Mouse (Mus musculus): ENCODE data around the gene Fry. TPM values are rescaled to one million over a fixed set of nuclear protein-coding genes. Genes with fewer than 3 reads are reported as not detected.

Fry gene
- total RNA-seq, 2 experiments from 2014 or later: 41.0 to 43.4 TPM

- DNase-seq (ENCODE audit: low spot score in 2 of 2): no peak
Observed at GRCm38 (mm10) chr5:150128432-150128831, 10.0 kb downstream of the Fry start.

GRCm38 (mm10) chr5:150130144-150130543, 11.7 kb downstream of the Fry start:
- DNase-seq (ENCODE audit: low spot score in 2 of 2): no peak

GRCm38 (mm10) chr5:150131166-150131565, 12.7 kb downstream of the Fry start:
- no peak for DNase-seq (ENCODE audit: low spot score in 2 of 2)

- DNase-seq (ENCODE audit: low spot score in 2 of 2): no peak
Observed at GRCm38 (mm10) chr5:150134651-150135050, 16.2 kb downstream of the Fry start.

GRCm38 (mm10) chr5:150135529-150135928, 17.1 kb downstream of the Fry start:
- DNase-seq (ENCODE audit: low spot score in 2 of 2): no peak

GRCm38 (mm10) chr5:150137772-150138451, 19.5 kb downstream of the Fry start:
- DNase-seq (ENCODE audit: low spot score in 2 of 2): no peak

GRCm38 (mm10) chr5:150140513-150140912, 22.1 kb downstream of the Fry start:
- no peak for DNase-seq (ENCODE audit: low spot score in 2 of 2)

GRCm38 (mm10) chr5:150145967-150146366, 27.5 kb downstream of the Fry start:
- no peak for DNase-seq (ENCODE audit: low spot score in 2 of 2)

GRCm38 (mm10) chr5:150146612-150147011, 28.2 kb downstream of the Fry start:
- DNase-seq (ENCODE audit: low spot score in 2 of 2): no peak

- DNase-seq (ENCODE audit: low spot score in 2 of 2): no peak
Observed at GRCm38 (mm10) chr5:150149725-150150124, 31.3 kb downstream of the Fry start.

GRCm38 (mm10) chr5:150150986-150151385, 32.5 kb downstream of the Fry start:
- no peak for DNase-seq (ENCODE audit: low spot score in 2 of 2)

GRCm38 (mm10) chr5:150152071-150152879, 33.8 kb downstream of the Fry start:
- no peak for DNase-seq (ENCODE audit: low spot score in 2 of 2)

- no peak for DNase-seq (ENCODE audit: low spot score in 2 of 2)
Observed at GRCm38 (mm10) chr5:150152880-150153281, 34.4 kb downstream of the Fry start.

GRCm38 (mm10) chr5:150155388-150155787, 36.9 kb downstream of the Fry start:
- no peak for DNase-seq (ENCODE audit: low spot score in 2 of 2)

- DNase-seq (ENCODE audit: low spot score in 2 of 2): no peak
Observed at GRCm38 (mm10) chr5:150156063-150156786, 37.8 kb downstream of the Fry start.

- DNase-seq (ENCODE audit: low spot score in 2 of 2): no peak
Observed at GRCm38 (mm10) chr5:150157682-150158081, 39.2 kb downstream of the Fry start.

GRCm38 (mm10) chr5:150159151-150159550, 40.7 kb downstream of the Fry start:
- no peak for DNase-seq (ENCODE audit: low spot score in 2 of 2)

GRCm38 (mm10) chr5:150161193-150161592, 42.7 kb downstream of the Fry start:
- DNase-seq (ENCODE audit: low spot score in 2 of 2): no peak

GRCm38 (mm10) chr5:150161898-150162297, 43.5 kb downstream of the Fry start:
- no peak for DNase-seq (ENCODE audit: low spot score in 2 of 2)

- no peak for DNase-seq (ENCODE audit: low spot score in 2 of 2)
Observed at GRCm38 (mm10) chr5:150164671-150165070, 46.2 kb downstream of the Fry start.

- no peak for DNase-seq (ENCODE audit: low spot score in 2 of 2)
Observed at GRCm38 (mm10) chr5:150166811-150167210, 48.4 kb downstream of the Fry start.

- no peak for DNase-seq (ENCODE audit: low spot score in 2 of 2)
Observed at GRCm38 (mm10) chr5:150167287-150167686, 48.8 kb downstream of the Fry start.

Measured in adrenal gland, postnatal 4 days (tissue).